Comparison of ENCODE assay signal across 12 mouse cellular contexts in the genomic region with DNA sequence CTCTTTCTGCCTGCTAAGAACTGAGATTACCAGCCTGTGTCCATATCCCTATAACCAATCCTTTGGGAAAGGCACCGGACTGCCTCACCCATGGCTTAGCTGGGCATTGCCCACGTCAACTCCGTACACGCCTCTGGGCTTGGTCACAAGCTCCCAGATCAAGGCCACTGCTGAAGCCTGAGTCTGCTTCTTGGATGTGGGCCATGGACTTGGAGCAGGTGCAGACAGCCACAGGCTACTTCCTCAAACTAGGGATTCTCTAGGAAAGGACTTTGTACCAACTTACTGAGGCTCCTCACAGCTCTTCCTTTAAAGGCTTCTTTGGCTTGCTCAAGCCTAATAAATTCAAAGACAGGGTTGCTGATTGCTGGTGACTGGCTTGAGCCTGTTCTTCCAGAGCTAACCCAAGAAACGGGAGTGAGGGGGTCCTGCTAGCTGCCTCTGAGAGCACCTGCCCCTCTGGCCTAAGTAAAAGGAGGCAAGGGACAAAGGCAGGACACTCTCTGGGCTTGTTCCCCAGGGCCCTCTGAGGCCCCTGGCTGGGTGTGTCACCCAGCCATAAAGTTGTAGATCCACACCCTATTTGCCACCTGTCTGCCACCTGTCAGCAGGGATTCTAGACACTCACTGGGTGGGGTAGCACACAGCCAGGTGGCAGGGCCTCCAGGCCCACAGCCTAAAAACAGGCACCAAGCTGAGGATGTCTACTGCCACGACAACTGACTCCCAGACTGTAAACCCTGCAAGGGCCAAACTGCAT. TPM values are rescaled to one million over a fixed set of nuclear protein-coding genes. Genes with fewer than 3 reads are reported as not detected.
DNase-seq lines count a peak whose midpoint lies in the region; ATAC-seq and TF ChIP-seq lines count a peak whose summit lies in the region.
"Had no signal": no experiment of that assay in that cellular context is flagged by ENCODE, and none has a peak within 500 bp of the region (broad histone marks: within the 10 kb centered on the region; RNA-seq: fewer than 3 reads in every experiment).

No protein-coding gene starts in this region.

- ATAC-seq in kidney, embryonic 16.5 days (ENCODE audit: low FRiP score, low TSS enrichment): no peak
- peak; percentile 97 for ATAC-seq in intestine, postnatal 0 days
- peak; percentile 44 for ATAC-seq in stomach, embryonic 14.5 days (ENCODE audit: insufficient number of reproducible peaks, insufficient read depth, low FRiP score, low read depth)
- ATAC-seq in heart, embryonic 11.5 days (replicated peaks; ENCODE audit: insufficient number of reproducible peaks, low FRiP score, low TSS enrichment): no peak
- ATAC-seq: hindbrain, postnatal 0 days had no signal

- WGBS in kidney, embryonic 16.5 days: 89% methylated on average over 6 of the region's 6 CpGs
- WGBS in intestine, postnatal 0 days: 39% methylated on average over 6 of the region's 6 CpGs
- 84% methylated on average over 6 of the region's 6 CpGs for WGBS in stomach, embryonic 14.5 days
- WGBS in heart, embryonic 11.5 days (ENCODE audit: insufficient replicate concordance): 95% methylated on average over 6 of the region's 6 CpGs

- no peaks in the 10 kb centered on the region for H3K27me3 ChIP-seq in kidney, embryonic 16.5 days (ENCODE audit: insufficient read depth, low read length)
- H3K27me3 ChIP-seq in intestine, postnatal 0 days (replicated peaks; ENCODE audit: control insufficient read depth, insufficient read depth, low read length): no peaks in the 10 kb centered on the region
- no peaks in the 10 kb centered on the region for H3K27me3 ChIP-seq in stomach, embryonic 14.5 days (ENCODE audit: control insufficient read depth, insufficient read depth, low read length)
- no peaks in the 10 kb centered on the region for H3K27me3 ChIP-seq in heart, embryonic 11.5 days (ENCODE audit: control insufficient read depth, insufficient read depth, low read length)
- H3K27me3 ChIP-seq: limb, embryonic 12.5 days had no signal

- H3K4me3 ChIP-seq in kidney, embryonic 16.5 days (ENCODE audit: low read length): no peak overlapping the region
- no peak overlapping the region for H3K4me3 ChIP-seq in intestine, postnatal 0 days (ENCODE audit: low read depth, low read length)
- no peak overlapping the region for H3K4me3 ChIP-seq in stomach, embryonic 14.5 days (ENCODE audit: low read depth, low read length)
- no peak overlapping the region for H3K4me3 ChIP-seq in heart, embryonic 11.5 days (ENCODE audit: low read depth, low read length)
- H3K4me3 ChIP-seq: limb, embryonic 12.5 days had no signal

- no peak overlapping the region for H3K27ac ChIP-seq in kidney, embryonic 16.5 days (ENCODE audit: low read length)
- peak overlapping the region; percentile 98 for H3K27ac ChIP-seq in intestine, postnatal 0 days (ENCODE audit: low read depth, low read length)
- H3K27ac ChIP-seq in stomach, embryonic 14.5 days (ENCODE audit: low read length): peak overlapping the region; percentile 56
- H3K27ac ChIP-seq in heart, embryonic 11.5 days (ENCODE audit: low read depth, low read length): no peak overlapping the region
- H3K27ac ChIP-seq: hindbrain, postnatal 0 days; limb, embryonic 12.5 days had no signal

- TF ChIP-seq CTCF in intestine, postnatal 0 days (IDR thresholded peaks at IDR 0.05; ENCODE audit: low read depth): peak; percentile 44

- H3K4me1 ChIP-seq in kidney, embryonic 16.5 days (ENCODE audit: insufficient read depth, low read length): no peaks in the 10 kb centered on the region
- H3K4me1 ChIP-seq in intestine, postnatal 0 days (replicated peaks; ENCODE audit: control insufficient read depth, insufficient read depth, low read length): no peaks in the 10 kb centered on the region
- H3K4me1 ChIP-seq in stomach, embryonic 14.5 days (ENCODE audit: control insufficient read depth, insufficient read depth, low read length): 0 out of 2 replicates have a peak, but pooled peaks cover 11% of the 10 kb centered on the region
- H3K4me1 ChIP-seq in heart, embryonic 11.5 days (ENCODE audit: control insufficient read depth, insufficient read depth, low read length): peaks cover 5% of the 10 kb centered on the region

- peaks cover 35% of the 10 kb centered on the region for H3K36me3 ChIP-seq in kidney, embryonic 16.5 days (ENCODE audit: insufficient read depth, low read length)
- peaks cover 35% of the 10 kb centered on the region for H3K36me3 ChIP-seq in intestine, postnatal 0 days (ENCODE audit: control insufficient read depth, insufficient read depth)
- H3K36me3 ChIP-seq in stomach, embryonic 14.5 days (ENCODE audit: control insufficient read depth, insufficient read depth, low read length): peaks cover 37% of the 10 kb centered on the region
- peaks cover 20% of the 10 kb centered on the region for H3K36me3 ChIP-seq in heart, embryonic 11.5 days (ENCODE audit: control insufficient read depth, insufficient read depth, low read length)

- H3K9me3 ChIP-seq in kidney, embryonic 16.5 days (ENCODE audit: low read length): no peaks in the 10 kb centered on the region; the same call in 1 of the 2 replicates
- no peaks in the 10 kb centered on the region for H3K9me3 ChIP-seq in intestine, postnatal 0 days (ENCODE audit: control insufficient read depth)
- H3K9me3 ChIP-seq in stomach, embryonic 14.5 days (ENCODE audit: control insufficient read depth, low read depth, low read length): no peaks in the 10 kb centered on the region
- H3K9me3 ChIP-seq in heart, embryonic 11.5 days (replicated peaks; ENCODE audit: control insufficient read depth, low read length): no peaks in the 10 kb centered on the region

- no peak overlapping the region for H3K4me2 ChIP-seq in kidney, embryonic 16.5 days (replicated peaks; ENCODE audit: low read depth, low read length)
- H3K4me2 ChIP-seq in intestine, postnatal 0 days (replicated peaks; ENCODE audit: low read depth): peak overlapping the region; percentile 48
- no peak overlapping the region for H3K4me2 ChIP-seq in stomach, embryonic 14.5 days (replicated peaks; ENCODE audit: low read depth, low read length)
- H3K4me2 ChIP-seq in heart, embryonic 11.5 days: no peak overlapping the region
- H3K4me2 ChIP-seq: limb, embryonic 12.5 days had no signal

- DNase-seq in kidney, adult 18-20 months: peak; percentile 65
- peak; percentile 80 for DNase-seq in adrenal gland, adult 8-10 months
- DNase-seq in right cerebral cortex, postnatal 36 days (ENCODE audit: low spot score in 2 of 2): no peak
- no peak for DNase-seq in cerebellum, adult 9-10 months
- DNase-seq: lung, postnatal 10 days; spleen, adult 18-20 months had no signal

- no peak overlapping the region for H3K9ac ChIP-seq in kidney, embryonic 16.5 days (replicated peaks; ENCODE audit: low read length)
- peak overlapping the region; percentile 42 for H3K9ac ChIP-seq in intestine, postnatal 0 days (ENCODE audit: low read depth, low read length)
- no peak overlapping the region for H3K9ac ChIP-seq in stomach, embryonic 14.5 days (replicated peaks; ENCODE audit: low read depth, low read length)
- H3K9ac ChIP-seq in heart, embryonic 11.5 days (ENCODE audit: low read depth, low read length): no peak overlapping the region
- H3K9ac ChIP-seq: limb, embryonic 12.5 days had no signal

RNA-seq across cellular contexts. Expression of a gene that starts 38.0 kb away (rescaled TPM):
- polyA plus RNA-seq in kidney, embryonic 16.5 days (2015; fragmentation: Nextera tagmentation; extraction: Ambion mirVana): 73.8 and 76.9 TPM in 2 replicates
- 10 to 100 TPM; 46.0 to 93.0 (median 63.1) TPM for total RNA-seq in adrenal gland, adult 8-10 months (2022)
- polyA plus RNA-seq in intestine, postnatal 0 days (2015; fragmentation: Nextera tagmentation; extraction: Ambion mirVana): 42.8 and 46.8 TPM in 2 replicates
- 107 and 112 TPM in 2 replicates for polyA plus RNA-seq in stomach, embryonic 14.5 days (2014; fragmentation: Nextera tagmentation; extraction: Ambion mirVana)
- polyA plus RNA-seq in heart, embryonic 11.5 days (2014; fragmentation: Nextera tagmentation; extraction: Ambion mirVana): 49.0 and 55.7 TPM in 2 replicates

Comparison
In these comparisons a context has a peak if more than half of its experiments do, and no peak if none do; other contexts are left out.
1. DNase-seq: peak in kidney, adult 18-20 months (single experiment) and adrenal gland, adult 8-10 months (single experiment); none in right cerebral cortex, postnatal 36 days (0 of 2) and cerebellum, adult 9-10 months (single experiment).
2. ATAC-seq: peak in intestine, postnatal 0 days (single experiment) and stomach, embryonic 14.5 days (single experiment); none in kidney, embryonic 16.5 days (single experiment) and heart, embryonic 11.5 days (single experiment).
3. H3K27ac ChIP-seq: peak in intestine, postnatal 0 days (single experiment) and stomach, embryonic 14.5 days (single experiment); none in kidney, embryonic 16.5 days (single experiment) and heart, embryonic 11.5 days (single experiment).